Mouse (Mus musculus): ENCODE results near the gene Fuom.

- TF ChIP-seq CTCF (IDR thresholded peaks at IDR 0.05; ENCODE audit: control insufficient read depth, insufficient read depth, insufficient read length) (no peak), MYOD1 (IDR thresholded peaks at IDR 0.05; ENCODE audit: control insufficient read depth, insufficient read length, low read depth) (no peak), FOSL1 (IDR thresholded peaks at IDR 0.05; ENCODE audit: insufficient read depth, low read length, poor library complexity, severe bottlenecking) (no peak), CEBPB (IDR thresholded peaks at IDR 0.05; ENCODE audit: low read depth) (no peak), MAX (IDR thresholded peaks at IDR 0.05) (no peak), MYOG (IDR thresholded peaks at IDR 0.05; ENCODE audit: control insufficient read depth, extremely low read depth, insufficient read length) (no peak), USF1 (IDR thresholded peaks at IDR 0.05; ENCODE audit: low read depth) (no peak)
Measured at GRCm38 (mm10) chr7:140101498-140101897, 743 bp downstream of the Fuom start.
